Mouse (Mus musculus) urinary bladder, adult 2 months (tissue): ENCODE data around the gene Gm10491. TPM values are rescaled to one million over a fixed set of nuclear protein-coding genes. Genes with fewer than 3 reads are reported as not detected.
A peak's percentile ranks its signal among the peaks of the same experiment; 100 is the strongest.
"Not testable (repeated sequence)": the region's sequence is repeated elsewhere in the genome, so short reads cannot be mapped to it uniquely, and the experiment has no call there.

Experiments used
- DNase-seq: peaks from one replicate; pipeline ENCODE4 v3.0.0; 2022; ENCODE audit warnings: low spot score
- polyA plus RNA-seq: library from polyadenylated mRNA; depleted of rRNA; stranded (reverse); fragments of >200 nt; gene quantifications from 2 replicates; pipeline ENCODE4 v1.2.3, GENCODE M21; 2012; rRNA removed

The Gm10491 gene
- not detected in 2 replicates for polyA plus RNA-seq

GRCm38 (mm10) chrX:7907735-7908134, at the start of gene Gm10491:
Gene Gm10491 (minus strand): TSS chrX:7907835.
- DNase-seq, result no peak

GRCm38 (mm10) chrX:7950091-7950490, 42.5 kb upstream of the Gm10491 start:
- DNase-seq, result no peak

- DNase-seq, result peak; percentile 68
These were observed 40.4 kb upstream of the Gm10491 start for GRCm38 (mm10) chrX:7947900-7948492.

GRCm38 (mm10) chrX:7947108-7947899, 39.7 kb upstream of the Gm10491 start, which contains the start of gene Hdac6:
Gene Hdac6 (minus strand): TSS chrX:7947889.
- no peak for DNase-seq

- no peak for DNase-seq
These were observed 38.0 kb upstream of the Gm10491 start for GRCm38 (mm10) chrX:7945618-7946017.

- DNase-seq, result no peak
These were observed 30.0 kb upstream of the Gm10491 start for GRCm38 (mm10) chrX:7937667-7938066.

GRCm38 (mm10) chrX:7936874-7937273, 29.2 kb upstream of the Gm10491 start:
- DNase-seq, result no peak

GRCm38 (mm10) chrX:7928270-7928790, 20.7 kb upstream of the Gm10491 start, which contains the start of gene Eras:
Gene Eras (minus strand): TSS chrX:7928607.
- DNase-seq, result no peak

- DNase-seq, result no peak
These were observed 19.5 kb upstream of the Gm10491 start for GRCm38 (mm10) chrX:7927116-7927515.

- no peak for DNase-seq
These were observed 18.6 kb upstream of the Gm10491 start for GRCm38 (mm10) chrX:7926266-7926665.

- DNase-seq, result no peak
These were observed 14.4 kb upstream of the Gm10491 start for GRCm38 (mm10) chrX:7922032-7922431.

GRCm38 (mm10) chrX:7919601-7920383, 12.2 kb upstream of the Gm10491 start, which contains the start of gene Pcsk1n:
Gene Pcsk1n (plus strand): TSS chrX:7919822.
- no peak for DNase-seq

- not testable (repeated sequence) for DNase-seq
These were observed 10.3 kb upstream of the Gm10491 start for GRCm38 (mm10) chrX:7917960-7918359.

GRCm38 (mm10) chrX:7915669-7916068, 8.0 kb upstream of the Gm10491 start:
- DNase-seq, result not testable (repeated sequence)

- no peak for DNase-seq
These were observed 2.8 kb upstream of the Gm10491 start for GRCm38 (mm10) chrX:7910473-7910872.

- not testable (repeated sequence) for DNase-seq
These were observed 1.6 kb upstream of the Gm10491 start, which contains the start of gene Gm10490 for GRCm38 (mm10) chrX:7909242-7909641. Gene Gm10490 (plus strand): TSS chrX:7909542.

GRCm38 (mm10) chrX:7904441-7904840, 3.2 kb downstream of the Gm10491 start:
- no peak for DNase-seq

- DNase-seq, result peak; percentile 54
These were observed 8.5 kb downstream of the Gm10491 start, which contains the start of the genes Pqbp1 and Timm17b for GRCm38 (mm10) chrX:7898880-7899874. Gene Pqbp1 (minus strand): TSS chrX:7899269. Gene Timm17b (plus strand): TSS chrX:7899357.

- DNase-seq, result no peak
These were observed 9.4 kb downstream of the Gm10491 start for GRCm38 (mm10) chrX:7898211-7898610.

GRCm38 (mm10) chrX:7883841-7884567, 23.6 kb downstream of the Gm10491 start, which contains the start of gene Slc35a2:
Gene Slc35a2 (plus strand): TSS chrX:7884028.
- DNase-seq, result peak; percentile 58
